Mouse (Mus musculus) heart, embryonic 14.5 days (tissue): ENCODE results near the gene Tnfrsf4. TPM values are rescaled to one million over a fixed set of nuclear protein-coding genes. Genes with fewer than 3 reads are reported as not detected.
A peak's percentile ranks its signal among the peaks of the same experiment; 100 is the strongest.

Source experiments
- ATAC-seq: fragments of 200-750 bp; cut with Nextera tagmentation; 2 replicates; pipeline ENCODE4 v1.8.0; 2017; ENCODE audit warnings: low read depth, moderate TSS enrichment; ENCODE audit not compliant: insufficient number of reproducible peaks, insufficient read depth, low FRiP score
- H3K27ac ChIP-seq, 2 experiments: fragments of 200-500 bp in 1 of 2; fragments of 300-500 bp in 1 of 2; sonication (generic) in 1 of 2; replicated peaks in 1 of 2; 2 replicates each; pipeline ENCODE4 v1.5.1; 2012 to 2014; ENCODE audit warnings: low read depth in 2 of 2, low read length in 2 of 2, control low read depth in 1 of 2, mild to moderate bottlenecking in 1 of 2, mixed read lengths in 1 of 2; ENCODE audit not compliant: control insufficient read depth in 1 of 2, insufficient read depth in 1 of 2
- H3K27me3 ChIP-seq: fragments of 300-500 bp; sonication (generic); 2 replicates; pipeline ENCODE4 v1.6.1; 2014; ENCODE audit warnings: mild to moderate bottlenecking, low read length, control low read depth; ENCODE audit not compliant: control insufficient read depth, insufficient read depth
- H3K36me3 ChIP-seq: fragments of 300-500 bp; sonication (generic); 2 replicates; pipeline ENCODE4 v1.6.1; 2014; ENCODE audit warnings: mild to moderate bottlenecking, control low read depth, low read length, mixed read lengths; ENCODE audit not compliant: control insufficient read depth, insufficient read depth
- H3K4me1 ChIP-seq, 2 experiments: fragments of 200-500 bp in 1 of 2; fragments of 300-500 bp in 1 of 2; sonication (generic) in 1 of 2; 2 replicates each; pipeline ENCODE4 v1.6.1; 2012 to 2014; ENCODE audit warnings: low read length in 2 of 2, control low read depth in 1 of 2, mixed read lengths in 1 of 2; ENCODE audit not compliant: control insufficient read depth in 2 of 2, insufficient read depth in 2 of 2
- H3K4me2 ChIP-seq: fragments of 300-500 bp; sonication (generic); 2 replicates; pipeline ENCODE4 v1.6.1; 2014; ENCODE audit warnings: mild to moderate bottlenecking, low read length
- H3K4me3 ChIP-seq, 2 experiments: fragments of 200-500 bp in 1 of 2; fragments of 300-500 bp in 1 of 2; sonication (generic) in 1 of 2; 2 replicates each; pipeline ENCODE4 v1.5.1; 2012 to 2014; ENCODE audit warnings: low read length in 2 of 2, mild to moderate bottlenecking in 2 of 2, control low read depth in 1 of 2, low read depth in 1 of 2, moderate library complexity in 1 of 2; ENCODE audit not compliant: control insufficient read depth in 1 of 2, insufficient read depth in 1 of 2
- H3K9ac ChIP-seq: fragments of 300-500 bp; sonication (generic); 2 replicates; pipeline ENCODE4 v1.6.1; 2014; ENCODE audit warnings: mild to moderate bottlenecking, low read length
- H3K9me3 ChIP-seq: fragments of 300-500 bp; sonication (generic); 2 replicates; pipeline ENCODE4 v1.6.1; 2016; ENCODE audit warnings: low read length, control low read depth; ENCODE audit not compliant: control insufficient read depth
- WGBS: fragments of 180-500 bp; shearing (Covaris S2); extraction: QIAGEN DNeasy Blood & Tissue Kit; methylation state at CpG from one replicate; pipeline ENCODE4 v1.1.7; 2014; 5-methylcytosine and 5-hydroxymethylcytosine counted together
- polyA plus RNA-seq: library from polyadenylated mRNA; unstranded; fragments of >200 nt; fragmentation: Nextera tagmentation; extraction: Ambion mirVana; gene quantifications from 2 replicates; pipeline ENCODE4 v1.2.1, GENCODE M21; 2014

The Tnfrsf4 gene
- polyA plus RNA-seq, 1 experiment from 2014 or later, result 0.51 TPM

- 5% methylated on average over 25 of the region's 25 CpGs for WGBS
- Histone ChIP-seq H3K27me3 (peaks cover 22% of the 10 kb centered on the region), H3K36me3 (no peaks in the 10 kb centered on the region), H3K27ac (no peak overlapping the region), H3K9ac (peak overlapping the region; percentile 41), H3K4me2 (peak overlapping the region; percentile 58), H3K4me1 (peaks cover 18 to 27% of the 10 kb centered on the region in 2 experiments), H3K4me3 (peak overlapping the region; percentile 24 to 26), H3K9me3 (no peaks in the 10 kb centered on the region)
- ATAC-seq, result no peak
Measured at GRCm38 (mm10) chr4:156034901-156035300, 21.3 kb downstream of the Tnfrsf4 start.

- no peaks in the 10 kb centered on the region for H3K9me3 ChIP-seq
- H3K4me3 ChIP-seq, result no peak overlapping the region
- H3K27ac ChIP-seq, result no peak overlapping the region
- no peaks in the 10 kb centered on the region for H3K36me3 ChIP-seq
- no peaks in the 10 kb centered on the region for H3K27me3 ChIP-seq
- no peak overlapping the region for H3K9ac ChIP-seq
- no peaks in the 10 kb centered on the region for H3K4me1 ChIP-seq
- no peak for ATAC-seq
- no peak overlapping the region for H3K4me2 ChIP-seq
- WGBS, result 64% methylated on average over 5 of the region's 5 CpGs
Measured at GRCm38 (mm10) chr4:156044754-156045153, 31.1 kb downstream of the Tnfrsf4 start.

GRCm38 (mm10) chr4:156049779-156050178, 36.1 kb downstream of the Tnfrsf4 start:
- Histone ChIP-seq H3K4me3 (no peak overlapping the region), H3K36me3 (no peaks in the 10 kb centered on the region), H3K4me1 (peaks cover 26 to 30% of the 10 kb centered on the region in 2 experiments), H3K27me3 (no peaks in the 10 kb centered on the region), H3K27ac (no peak overlapping the region), H3K9ac (no peak overlapping the region), H3K9me3 (no peaks in the 10 kb centered on the region), H3K4me2 (no peak overlapping the region)
- ATAC-seq, result no peak
- 46% methylated on average over 3 of the region's 3 CpGs for WGBS

- Histone ChIP-seq H3K9me3 (no peaks in the 10 kb centered on the region), H3K4me1 (peaks cover 26 to 30% of the 10 kb centered on the region in 2 experiments), H3K4me3 (no peak overlapping the region), H3K27ac (no peak overlapping the region), H3K27me3 (no peaks in the 10 kb centered on the region), H3K4me2 (no peak overlapping the region), H3K9ac (no peak overlapping the region), H3K36me3 (no peaks in the 10 kb centered on the region)
- WGBS, result 51% methylated on average over 6 of the region's 6 CpGs
- no peak for ATAC-seq
Measured at GRCm38 (mm10) chr4:156050391-156050980, 36.8 kb downstream of the Tnfrsf4 start.

- WGBS, result 23% methylated on average over 4 of the region's 4 CpGs
- peak; percentile 23; the same call in 1 of the 2 replicates for ATAC-seq
- no peaks in the 10 kb centered on the region for H3K9me3 ChIP-seq
- peak overlapping the region; percentile 16; the same call in 1 of the 2 replicates for H3K4me2 ChIP-seq
- H3K36me3 ChIP-seq, result no peaks in the 10 kb centered on the region
- no peaks in the 10 kb centered on the region for H3K27me3 ChIP-seq
- no peak overlapping the region for H3K4me3 ChIP-seq
- H3K27ac ChIP-seq, result peak overlapping the region; percentile 29 to 68
- peak overlapping the region; percentile 30 for H3K9ac ChIP-seq
- peaks cover 26 to 30% of the 10 kb centered on the region in 2 experiments for H3K4me1 ChIP-seq
Measured at GRCm38 (mm10) chr4:156053113-156053512, 39.5 kb downstream of the Tnfrsf4 start.

- H3K9ac ChIP-seq, result no peak overlapping the region
- no peaks in the 10 kb centered on the region for H3K27me3 ChIP-seq
- H3K4me1 ChIP-seq, result peaks cover 26 to 30% of the 10 kb centered on the region in 2 experiments
- no peak overlapping the region for H3K4me2 ChIP-seq
- peak overlapping the region in 1 of 2 experiments; percentile 68; a peak in 1 of 4 replicates for H3K27ac ChIP-seq
- no peak overlapping the region for H3K4me3 ChIP-seq
- no peaks in the 10 kb centered on the region for H3K9me3 ChIP-seq
- no peak for ATAC-seq
- WGBS, result 75% methylated on average over 4 of the region's 4 CpGs
- no peaks in the 10 kb centered on the region for H3K36me3 ChIP-seq
Measured at GRCm38 (mm10) chr4:156054130-156054529, 40.5 kb downstream of the Tnfrsf4 start.

GRCm38 (mm10) chr4:156054606-156055005, 41.0 kb downstream of the Tnfrsf4 start:
- Histone ChIP-seq H3K9me3 (no peaks in the 10 kb centered on the region), H3K27me3 (no peaks in the 10 kb centered on the region), H3K4me2 (no peak overlapping the region), H3K4me3 (no peak overlapping the region), H3K36me3 (no peaks in the 10 kb centered on the region), H3K4me1 (peaks cover 26 to 30% of the 10 kb centered on the region in 2 experiments), H3K9ac (no peak overlapping the region), H3K27ac (no peak overlapping the region)
- ATAC-seq, result no peak
- WGBS, result 87% methylated on average over 6 of the region's 6 CpGs

- Histone ChIP-seq H3K4me2 (no peak overlapping the region), H3K9ac (no peak overlapping the region), H3K36me3 (no peaks in the 10 kb centered on the region), H3K9me3 (no peaks in the 10 kb centered on the region), H3K27me3 (no peaks in the 10 kb centered on the region), H3K4me1 (peaks cover 25 to 28% of the 10 kb centered on the region in 2 experiments), H3K4me3 (no peak overlapping the region), H3K27ac (no peak overlapping the region)
- WGBS, result 84% methylated on average over 5 of the region's 5 CpGs
- no peak for ATAC-seq
Measured at GRCm38 (mm10) chr4:156055173-156055572, 41.5 kb downstream of the Tnfrsf4 start.
